ENCODE assay signal across 30 mouse cellular contexts in the genomic region with DNA sequence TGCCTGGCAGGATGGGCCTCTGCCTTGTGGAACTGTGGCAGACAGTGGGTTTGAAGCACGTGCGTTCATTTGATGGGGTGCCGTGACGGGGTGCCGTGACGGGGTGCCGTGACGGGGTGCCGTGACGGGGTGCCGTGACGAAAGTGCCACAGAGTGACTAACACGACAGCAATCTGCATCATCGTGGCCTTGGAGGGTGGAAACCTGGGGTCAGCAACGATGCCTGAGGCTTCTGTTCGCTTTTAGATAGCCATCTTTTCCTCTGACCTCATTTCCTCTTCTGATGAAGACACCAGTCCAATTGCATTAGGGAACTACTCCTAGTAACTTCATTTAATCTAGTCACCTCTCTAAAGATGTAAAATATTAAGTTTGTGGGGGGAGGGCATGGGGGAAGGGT. TPM values are rescaled to one million over a fixed set of nuclear protein-coding genes. Genes with fewer than 3 reads are reported as not detected.
DNase-seq lines count a peak whose midpoint lies in the region; ATAC-seq and TF ChIP-seq lines count a peak whose summit lies in the region.
"Had no signal": no experiment of that assay in that cellular context is flagged by ENCODE, and none has a peak within 500 bp of the region (broad histone marks: within the 10 kb centered on the region; RNA-seq: fewer than 3 reads in every experiment).

No protein-coding gene starts in this region.

- TF ChIP-seq CTCF in intestine, postnatal 0 days (IDR thresholded peaks at IDR 0.05; ENCODE audit: low read depth) = no peak

- H3K4me3 ChIP-seq in intestine, postnatal 0 days (ENCODE audit: low read depth, low read length) = no peak overlapping the region
- H3K4me3 ChIP-seq: embryonic facial prominence, embryonic 12.5 days; embryonic facial prominence, embryonic 15.5 days; gastrocnemius, adult 2 months; heart, embryonic 12.5 days; heart, embryonic 15.5 days; hindbrain, embryonic 10.5 days; hindbrain, embryonic 13.5 days had no signal

- DNase-seq in CD4-positive, CD25-positive, alpha-beta regulatory T cell, adult 2 months (ENCODE audit: low read depth, low spot score) = peak; percentile 8
- peak; percentile 38 for DNase-seq in induced T-regulatory cell, adult 2 months (ENCODE audit: low read depth)
- DNase-seq in urinary bladder, postnatal 10 days (ENCODE audit: low spot score) = no peak
- DNase-seq in lung, postnatal 36 days = no peak
- DNase-seq: adrenal gland, postnatal 10 days; adrenal gland, postnatal 36 days; B cell, adult 2 months; cerebellum, adult 18-20 months; cerebellum, adult 9-10 months; cerebellum, postnatal 14 days; forebrain, postnatal 0 days; gastrocnemius, adult 2 months; gastrocnemius, postnatal 14 days; heart, adult 18-20 months; heart, postnatal 10 days; heart, postnatal 36 days had no signal

- H3K9ac ChIP-seq in intestine, postnatal 0 days (ENCODE audit: low read depth, low read length) = no peak overlapping the region
- H3K9ac ChIP-seq: embryonic facial prominence, embryonic 12.5 days; embryonic facial prominence, embryonic 15.5 days; forebrain, postnatal 0 days; heart, embryonic 12.5 days; heart, embryonic 15.5 days; hindbrain, embryonic 13.5 days had no signal

- no peak overlapping the region for H3K4me2 ChIP-seq in intestine, postnatal 0 days (replicated peaks; ENCODE audit: low read depth)
- H3K4me2 ChIP-seq: embryonic facial prominence, embryonic 12.5 days; embryonic facial prominence, embryonic 15.5 days; heart, embryonic 12.5 days; heart, embryonic 15.5 days; hindbrain, embryonic 13.5 days had no signal

- no peak overlapping the region for H3K27ac ChIP-seq in intestine, postnatal 0 days (ENCODE audit: low read depth, low read length)
- H3K27ac ChIP-seq: embryonic facial prominence, embryonic 12.5 days; embryonic facial prominence, embryonic 15.5 days; gastrocnemius, adult 2 months; heart, embryonic 15.5 days; hindbrain, embryonic 10.5 days; hindbrain, embryonic 13.5 days had no signal

- ATAC-seq in CD4-positive, CD25-positive, alpha-beta regulatory T cell, adult 4 months = no peak
- peak; percentile 78 for ATAC-seq in monocyte, adult 5-6 weeks (replicated peaks; ENCODE audit: insufficient number of reproducible peaks, low FRiP score, low TSS enrichment, poor library complexity, severe bottlenecking)
- ATAC-seq in intestine, postnatal 0 days = no peak
- ATAC-seq: forebrain, embryonic 14.5 days; forebrain, postnatal 0 days; hindbrain, embryonic 16.5 days; Patski had no signal

- no peaks in the 10 kb centered on the region for H3K4me1 ChIP-seq in intestine, postnatal 0 days (replicated peaks; ENCODE audit: control insufficient read depth, insufficient read depth, low read length)
- H3K4me1 ChIP-seq: embryonic facial prominence, embryonic 12.5 days; embryonic facial prominence, embryonic 15.5 days; heart, embryonic 15.5 days; hindbrain, embryonic 10.5 days; hindbrain, embryonic 13.5 days had no signal

- no peaks in the 10 kb centered on the region for H3K9me3 ChIP-seq in intestine, postnatal 0 days (ENCODE audit: control insufficient read depth)
- H3K9me3 ChIP-seq: embryonic facial prominence, embryonic 12.5 days; embryonic facial prominence, embryonic 15.5 days; G1E; heart, embryonic 12.5 days; heart, embryonic 15.5 days; hindbrain, embryonic 10.5 days; hindbrain, embryonic 13.5 days had no signal

- no peaks in the 10 kb centered on the region for H3K27me3 ChIP-seq in intestine, postnatal 0 days (replicated peaks; ENCODE audit: control insufficient read depth, insufficient read depth, low read length)
- H3K27me3 ChIP-seq: CH12.LX; embryonic facial prominence, embryonic 12.5 days; embryonic facial prominence, embryonic 15.5 days; heart, embryonic 12.5 days; heart, embryonic 15.5 days; hindbrain, embryonic 13.5 days; Patski had no signal

- no peaks in the 10 kb centered on the region for H3K36me3 ChIP-seq in intestine, postnatal 0 days (ENCODE audit: control insufficient read depth, insufficient read depth)
- H3K36me3 ChIP-seq: embryonic facial prominence, embryonic 12.5 days; embryonic facial prominence, embryonic 15.5 days; G1E; heart, embryonic 12.5 days; heart, embryonic 15.5 days; hindbrain, embryonic 10.5 days; hindbrain, embryonic 13.5 days had no signal

- 89% methylated on average over 16 of the region's 16 CpGs for WGBS in intestine, postnatal 0 days

RNA-seq across cellular contexts. Expression of a gene that starts 31.0 kb away (rescaled TPM):
- 10 to 100 TPM; 37.5 to 40.4 TPM for polyA plus RNA-seq in CD4-positive, CD25-positive, alpha-beta regulatory T cell, adult 4 months (2017; shearing (Covaris generic))
- 0.76 to 3.0 TPM (median 2.7 TPM) in 3 replicates for total RNA-seq in monocyte, adult 5-6 weeks (2017)
- polyA plus RNA-seq in intestine, postnatal 0 days (2015; fragmentation: Nextera tagmentation; extraction: Ambion mirVana) = 158 and 160 TPM in 2 replicates

RNA-seq across cellular contexts. Expression of a gene that starts 53.8 kb away (rescaled TPM):
- 100 to 1,000 TPM; 167 TPM for polyA plus RNA-seq in CD4-positive, CD25-positive, alpha-beta regulatory T cell, adult 4 months (2017; shearing (Covaris generic))
- 39.1 to 48.3 TPM (median 43.7 TPM) in 3 replicates for total RNA-seq in monocyte, adult 5-6 weeks (2017)
- polyA plus RNA-seq in intestine, postnatal 0 days (2015; fragmentation: Nextera tagmentation; extraction: Ambion mirVana) = 221 and 233 TPM in 2 replicates

Comparison
In these comparisons a context has a peak if more than half of its experiments do, and no peak if none do; other contexts are left out.
1. DNase-seq: peak in CD4-positive, CD25-positive, alpha-beta regulatory T cell, adult 2 months (single experiment) and induced T-regulatory cell, adult 2 months (single experiment); none in urinary bladder, postnatal 10 days (single experiment) and lung, postnatal 36 days (single experiment).